Mouse (Mus musculus): ENCODE data around the gene Chd3.

GRCm38 (mm10) chr11:69405397-69406200 lies 36.4 kb upstream of the Chd3 start:
- no peak for TF ChIP-seq EP300 (IDR thresholded peaks at IDR 0.05; ENCODE audit: insufficient read depth, low read depth, low read length)
- TF ChIP-seq POLR2A (IDR thresholded peaks at IDR 0.05; ENCODE audit: insufficient read depth, low read length) = no peak

All from ES-Bruce4 (cell line).